Mouse (Mus musculus): ENCODE measurements around the gene Zfp689. TPM values are rescaled to one million over a fixed set of nuclear protein-coding genes. Genes with fewer than 3 reads are reported as not detected.
"Not testable (repeated sequence)": the region's sequence is repeated elsewhere in the genome, so short reads cannot be mapped to it uniquely, and the experiment has no call there.

Gene Zfp689
- polyA plus RNA-seq, 1 experiment from 2014 or later = 15.7 TPM

- H3K27ac ChIP-seq (ENCODE audit: low read depth, low read length); H3K9ac ChIP-seq (ENCODE audit: low read length); H3K27me3 ChIP-seq (ENCODE audit: control insufficient read depth, insufficient read depth, low read length); H3K4me1 ChIP-seq (replicated peaks; ENCODE audit: control insufficient read depth, insufficient read depth, low read length); H3K9me3 ChIP-seq (ENCODE audit: control insufficient read depth, low read length); ATAC-seq (replicated peaks; ENCODE audit: low FRiP score); H3K4me3 ChIP-seq (ENCODE audit: low read depth, low read length); H3K4me2 ChIP-seq (ENCODE audit: low read depth, low read length, severe bottlenecking): not testable (repeated sequence)
- 96% methylated on average over 7 of the region's 8 CpGs for WGBS
- DNase-seq (ENCODE audit: low spot score) = peak; percentile 15
- peaks cover 17% of the 10 kb centered on the region; the same call in 1 of the 2 replicates for H3K36me3 ChIP-seq (ENCODE audit: control insufficient read depth, insufficient read depth, low read length)
Observed at GRCm38 (mm10) chr7:127459311-127459710, 10.4 kb upstream of the Zfp689 start, which contains the start of gene Prr14. Gene Prr14, plus strand, starts transcription at chr7:127459611.

DNA sequence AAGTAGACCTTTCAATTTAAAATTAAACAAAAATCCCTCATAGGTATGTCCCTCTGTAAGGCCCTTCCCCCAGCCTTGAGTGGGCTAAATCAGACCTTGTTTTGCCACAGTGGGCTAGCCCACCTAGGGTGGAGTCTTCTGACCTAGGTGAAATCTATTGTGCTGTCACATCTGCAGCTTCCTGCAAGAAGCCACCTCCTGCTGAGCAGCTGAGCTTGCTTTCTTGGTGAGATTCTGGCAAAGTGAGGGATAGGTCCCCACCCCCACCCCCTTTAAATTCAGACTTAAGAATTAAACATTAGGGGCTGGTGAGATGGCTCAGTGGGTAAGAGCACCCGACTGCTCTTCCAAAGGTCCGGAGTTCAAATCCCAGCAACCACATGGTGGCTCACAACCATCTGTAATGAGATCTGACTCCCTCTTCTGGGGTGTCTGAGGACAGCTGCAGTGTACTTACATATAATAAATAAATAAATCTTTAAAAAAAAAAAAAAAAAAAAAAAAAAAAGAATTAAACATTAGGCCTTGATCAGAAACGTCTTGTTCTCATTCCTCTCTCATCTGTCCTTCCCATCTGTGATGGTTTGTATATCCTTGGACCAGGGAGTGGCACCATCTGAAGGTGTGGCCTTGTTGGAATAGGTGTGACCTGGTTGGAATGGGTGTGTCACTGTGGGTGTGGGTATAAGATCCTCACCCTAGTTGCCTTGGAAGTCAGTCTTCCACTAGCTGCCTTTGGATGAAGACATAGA is 9.6 kb upstream of the Zfp689 start:
- H3K4me1 ChIP-seq (replicated peaks; ENCODE audit: control insufficient read depth, insufficient read depth, low read length); H3K27ac ChIP-seq (ENCODE audit: low read depth, low read length); H3K4me2 ChIP-seq (ENCODE audit: low read depth, low read length, severe bottlenecking); H3K4me3 ChIP-seq (ENCODE audit: low read depth, low read length); H3K27me3 ChIP-seq (ENCODE audit: control insufficient read depth, insufficient read depth, low read length); H3K9ac ChIP-seq (ENCODE audit: low read length); H3K9me3 ChIP-seq (ENCODE audit: control insufficient read depth, low read length); ATAC-seq (replicated peaks; ENCODE audit: low FRiP score): not testable (repeated sequence)
- H3K36me3 ChIP-seq (ENCODE audit: control insufficient read depth, insufficient read depth, low read length) = peaks cover 17% of the 10 kb centered on the region; the same call in 1 of the 2 replicates
- peak; percentile 41 for DNase-seq (ENCODE audit: low spot score)
- WGBS = 90% methylated on average over 3 of the region's 3 CpGs

DNA sequence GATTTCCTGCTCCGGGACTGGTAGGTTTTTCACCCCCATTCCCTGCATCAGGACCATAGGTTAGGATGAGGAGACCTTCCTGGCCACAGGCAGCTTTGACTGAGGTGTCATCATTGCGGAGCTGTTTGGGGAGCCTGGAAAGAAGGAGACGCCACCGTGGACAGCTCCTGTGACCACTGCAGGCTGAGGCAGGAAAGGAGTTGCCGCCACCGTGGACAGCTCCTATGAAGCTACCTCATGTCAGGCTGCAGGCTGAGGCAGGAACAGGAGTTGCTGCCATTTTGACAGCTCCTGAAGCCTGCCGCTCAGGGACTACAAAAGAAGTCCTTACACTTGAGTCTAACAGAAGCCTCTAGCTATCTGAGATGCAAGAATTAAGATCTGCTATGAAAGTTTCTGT is 5.9 kb upstream of the Zfp689 start:
- Histone ChIP-seq H3K4me2 (ENCODE audit: low read depth, low read length, severe bottlenecking) (no peak overlapping the region), H3K27me3 (ENCODE audit: control insufficient read depth, insufficient read depth, low read length) (no peaks in the 10 kb centered on the region), H3K9me3 (ENCODE audit: control insufficient read depth, low read length) (no peaks in the 10 kb centered on the region; the same call in 1 of the 2 replicates), H3K4me3 (ENCODE audit: low read depth, low read length) (no peak overlapping the region), H3K36me3 (ENCODE audit: control insufficient read depth, insufficient read depth, low read length) (peaks cover 17% of the 10 kb centered on the region; the same call in 1 of the 2 replicates), H3K27ac (ENCODE audit: low read depth, low read length) (no peak overlapping the region), H3K4me1 (replicated peaks; ENCODE audit: control insufficient read depth, insufficient read depth, low read length) (peaks cover 4% of the 10 kb centered on the region), H3K9ac (ENCODE audit: low read length) (no peak overlapping the region)
- no peak for ATAC-seq (replicated peaks; ENCODE audit: low FRiP score)
- 85% methylated on average over 7 of the region's 7 CpGs for WGBS
- DNase-seq (ENCODE audit: low spot score) = no peak

GRCm38 (mm10) chr7:127453056-127453455 is 4.1 kb upstream of the Zfp689 start:
- Histone ChIP-seq H3K9me3 (ENCODE audit: control insufficient read depth, low read length) (no peaks in the 10 kb centered on the region; the same call in 1 of the 2 replicates), H3K4me3 (ENCODE audit: low read depth, low read length) (no peak overlapping the region), H3K27ac (ENCODE audit: low read depth, low read length) (no peak overlapping the region), H3K9ac (ENCODE audit: low read length) (no peak overlapping the region; the same call in 1 of the 2 replicates), H3K4me1 (replicated peaks; ENCODE audit: control insufficient read depth, insufficient read depth, low read length) (peaks cover 6% of the 10 kb centered on the region), H3K27me3 (ENCODE audit: control insufficient read depth, insufficient read depth, low read length) (no peaks in the 10 kb centered on the region), H3K4me2 (ENCODE audit: low read depth, low read length, severe bottlenecking) (no peak overlapping the region), H3K36me3 (ENCODE audit: control insufficient read depth, insufficient read depth, low read length) (peaks cover 13% of the 10 kb centered on the region; the same call in 1 of the 2 replicates)
- WGBS = 93% methylated on average over 2 of the region's 2 CpGs
- ATAC-seq (replicated peaks; ENCODE audit: low FRiP score) (no peak), DNase-seq (ENCODE audit: low spot score) (no peak)

DNA sequence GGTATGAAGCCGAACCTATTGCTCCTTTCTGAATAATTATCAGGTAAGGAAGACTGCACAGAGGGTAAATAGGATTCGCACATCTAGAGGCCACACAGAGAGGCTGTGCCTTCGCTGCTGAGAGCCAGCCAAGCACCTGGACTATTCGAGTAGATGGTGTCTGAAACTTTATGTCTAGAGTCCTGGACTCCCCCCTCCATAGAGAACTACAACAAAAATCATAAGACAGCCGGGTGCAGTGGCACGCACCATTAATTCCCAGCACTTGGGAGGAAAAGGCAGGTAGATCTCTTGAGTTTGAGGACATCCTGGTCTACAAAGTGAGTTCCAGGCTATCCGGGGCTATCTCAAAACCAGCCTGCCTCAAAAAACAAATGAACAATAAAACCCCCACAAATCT is 1.0 kb upstream of the Zfp689 start:
- Histone ChIP-seq H3K4me1 (replicated peaks; ENCODE audit: control insufficient read depth, insufficient read depth, low read length) (peaks cover 10% of the 10 kb centered on the region), H3K4me2 (ENCODE audit: low read depth, low read length, severe bottlenecking) (peak overlapping the region; percentile 86), H3K36me3 (ENCODE audit: control insufficient read depth, insufficient read depth, low read length) (peaks cover 2% of the 10 kb centered on the region; the same call in 1 of the 2 replicates), H3K9me3 (ENCODE audit: control insufficient read depth, low read length) (no peaks in the 10 kb centered on the region), H3K4me3 (ENCODE audit: low read depth, low read length) (peak overlapping the region; percentile 93), H3K9ac (ENCODE audit: low read length) (peak overlapping the region; percentile 99), H3K27ac (ENCODE audit: low read depth, low read length) (peak overlapping the region; percentile 3; the same call in 1 of the 2 replicates), H3K27me3 (ENCODE audit: control insufficient read depth, insufficient read depth, low read length) (no peaks in the 10 kb centered on the region)
- 80% methylated on average over 7 of the region's 7 CpGs for WGBS
- ATAC-seq (replicated peaks; ENCODE audit: low FRiP score) = no peak
- DNase-seq (ENCODE audit: low spot score) = no peak

DNA sequence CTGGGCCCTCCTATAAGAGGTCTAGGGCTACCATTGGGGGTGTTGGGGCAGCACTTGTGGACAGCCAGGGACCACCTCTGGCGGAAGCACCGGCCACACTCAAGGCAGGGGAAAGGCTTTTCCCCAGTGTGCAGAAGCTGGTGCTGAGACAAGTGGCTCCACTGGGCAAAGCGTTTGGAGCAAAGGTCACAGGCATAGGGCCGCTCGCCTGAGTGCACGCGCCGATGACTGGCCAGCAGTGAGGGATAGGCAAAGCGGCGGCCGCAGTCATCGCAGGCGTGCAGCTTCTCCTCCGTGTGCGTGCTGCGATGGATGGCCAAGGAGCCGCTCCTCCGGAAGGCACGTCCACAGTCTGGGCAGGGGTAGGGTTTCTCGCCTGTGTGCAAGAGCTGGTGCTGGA is 5.0 kb downstream of the Zfp689 start:
- Histone ChIP-seq H3K4me1 (replicated peaks; ENCODE audit: control insufficient read depth, insufficient read depth, low read length) (peaks cover 4% of the 10 kb centered on the region; the same call in 1 of the 2 replicates), H3K27me3 (ENCODE audit: control insufficient read depth, insufficient read depth, low read length) (no peaks in the 10 kb centered on the region), H3K36me3 (ENCODE audit: control insufficient read depth, insufficient read depth, low read length) (peaks cover 13% of the 10 kb centered on the region), H3K27ac (ENCODE audit: low read depth, low read length) (no peak overlapping the region), H3K9ac (ENCODE audit: low read length) (no peak overlapping the region), H3K9me3 (ENCODE audit: control insufficient read depth, low read length) (no peaks in the 10 kb centered on the region), H3K4me2 (ENCODE audit: low read depth, low read length, severe bottlenecking) (no peak overlapping the region), H3K4me3 (ENCODE audit: low read depth, low read length) (no peak overlapping the region)
- DNase-seq (ENCODE audit: low spot score) = no peak
- 91% methylated on average over 20 of the region's 20 CpGs for WGBS
- no peak for ATAC-seq (replicated peaks; ENCODE audit: low FRiP score)

GRCm38 (mm10) chr7:127437724-127438123 is 11.2 kb downstream of the Zfp689 start:
- Histone ChIP-seq H3K9ac (ENCODE audit: low read length) (no peak overlapping the region), H3K27ac (ENCODE audit: low read depth, low read length) (no peak overlapping the region), H3K4me1 (replicated peaks; ENCODE audit: control insufficient read depth, insufficient read depth, low read length) (no peaks in the 10 kb centered on the region), H3K27me3 (ENCODE audit: control insufficient read depth, insufficient read depth, low read length) (no peaks in the 10 kb centered on the region), H3K4me2 (ENCODE audit: low read depth, low read length, severe bottlenecking) (no peak overlapping the region), H3K4me3 (ENCODE audit: low read depth, low read length) (no peak overlapping the region), H3K36me3 (ENCODE audit: control insufficient read depth, insufficient read depth, low read length) (no peaks in the 10 kb centered on the region; the same call in 1 of the 2 replicates), H3K9me3 (ENCODE audit: control insufficient read depth, low read length) (no peaks in the 10 kb centered on the region; the same call in 1 of the 2 replicates)
- DNase-seq (ENCODE audit: low spot score) (no peak), ATAC-seq (replicated peaks; ENCODE audit: low FRiP score) (no peak)
- 87% methylated on average over 3 of the region's 3 CpGs for WGBS

GRCm38 (mm10) chr7:127435206-127435605 is 13.8 kb downstream of the Zfp689 start:
- Histone ChIP-seq H3K4me3 (ENCODE audit: low read depth, low read length) (no peak overlapping the region), H3K4me1 (replicated peaks; ENCODE audit: control insufficient read depth, insufficient read depth, low read length) (no peaks in the 10 kb centered on the region), H3K36me3 (ENCODE audit: control insufficient read depth, insufficient read depth, low read length) (no peaks in the 10 kb centered on the region; the same call in 1 of the 2 replicates), H3K9ac (ENCODE audit: low read length) (no peak overlapping the region), H3K27me3 (ENCODE audit: control insufficient read depth, insufficient read depth, low read length) (no peaks in the 10 kb centered on the region), H3K27ac (ENCODE audit: low read depth, low read length) (no peak overlapping the region), H3K9me3 (ENCODE audit: control insufficient read depth, low read length) (no peaks in the 10 kb centered on the region; the same call in 1 of the 2 replicates), H3K4me2 (ENCODE audit: low read depth, low read length, severe bottlenecking) (no peak overlapping the region)
- ATAC-seq (replicated peaks; ENCODE audit: low FRiP score) (no peak), DNase-seq (ENCODE audit: low spot score) (no peak)
- WGBS = 91% methylated on average over 4 of the region's 4 CpGs
